Mouse (Mus musculus) kidney, postnatal 0 days (tissue): ENCODE measurements at regions not wholly inside any gene's neighbourhood (a gene's known extent, or its start where the extent isn't known, plus 50 kb on each side); places are given as distances from the start of the nearest gene placed in this dataset.

Experiments used
- ATAC-seq: fragments of 200-750 bp; cut with Nextera tagmentation; replicated peaks from 2 replicates; pipeline ENCODE4 v1.8.0; 2017; ENCODE audit warnings: low read depth, moderate number of reproducible peaks, moderate TSS enrichment, moderate library complexity; ENCODE audit not compliant: low FRiP score
- DNase-seq: peaks from one replicate; pipeline ENCODE4 v3.0.0-alpha.2; 2016; ENCODE audit warnings: low spot score
- H3K27ac ChIP-seq: fragments of 300-500 bp; sonication (generic); 2 replicates; pipeline ENCODE4 v1.5.1; 2014; ENCODE audit warnings: mild to moderate bottlenecking
- H3K27me3 ChIP-seq: fragments of 300-500 bp; sonication (generic); 2 replicates; pipeline ENCODE4 v1.6.1; 2014; ENCODE audit warnings: low read length, mixed read lengths; ENCODE audit not compliant: insufficient read depth
- H3K36me3 ChIP-seq: fragments of 300-500 bp; sonication (generic); 2 replicates; pipeline ENCODE4 v1.6.1; 2014; ENCODE audit warnings: low read length, mixed read lengths; ENCODE audit not compliant: insufficient read depth
- H3K4me1 ChIP-seq: fragments of 300-500 bp; sonication (generic); replicated peaks from 2 replicates; pipeline ENCODE4 v1.6.1; 2014; ENCODE audit warnings: antibody characterized with exemption, low read length, mixed read lengths; ENCODE audit not compliant: insufficient read depth
- H3K4me2 ChIP-seq: fragments of 300-500 bp; sonication (generic); 2 replicates; pipeline ENCODE4 v1.6.1; 2014; ENCODE audit warnings: mild to moderate bottlenecking, low read length, moderate library complexity, mixed read lengths
- H3K4me3 ChIP-seq: fragments of 300-500 bp; sonication (generic); replicated peaks from 2 replicates; pipeline ENCODE4 v1.5.1; 2014; ENCODE audit warnings: low read depth, low read length
- H3K9ac ChIP-seq: fragments of 300-500 bp; sonication (generic); 2 replicates; pipeline ENCODE4 v1.6.1; 2014; ENCODE audit warnings: low read depth, low read length
- H3K9me3 ChIP-seq: fragments of 300-500 bp; sonication (generic); replicated peaks from 2 replicates; pipeline ENCODE4 v1.6.1; 2016; ENCODE audit warnings: low read length, inconsistent platforms, mixed read lengths
- CTCF ChIP-seq: IDR thresholded peaks from 2 replicates; pipeline ENCODE4 v1.5.1; 2016; ENCODE audit warnings: antibody characterized with exemption, low read depth, mild to moderate bottlenecking, moderate library complexity
- WGBS: fragments of 180-500 bp; shearing (Covaris S2); extraction: QIAGEN DNeasy Blood & Tissue Kit; methylation state at CpG from one replicate; pipeline ENCODE4 v1.1.7; 2014; 5-methylcytosine and 5-hydroxymethylcytosine counted together

GRCm38 (mm10) chr3:66685136-66685535, 296.1 kb upstream of the Rsrc1 start:
- no peak overlapping the region for H3K4me3 ChIP-seq

GRCm38 (mm10) chr3:66687126-66687525, 294.1 kb upstream of the Rsrc1 start:
- Histone ChIP-seq H3K9ac (no peak overlapping the region), H3K4me2 (no peak overlapping the region), H3K4me1 (no peaks in the 10 kb centered on the region), H3K36me3 (no peaks in the 10 kb centered on the region), H3K27me3 (no peaks in the 10 kb centered on the region), H3K4me3 (no peak overlapping the region), H3K9me3 (no peaks in the 10 kb centered on the region), H3K27ac (no peak overlapping the region)
- TF ChIP-seq CTCF, result no peak
- 95% methylated on average over 1 of the region's 1 CpGs for WGBS
- DNase-seq, result no peak
- ATAC-seq, result no peak

More at GRCm38 (mm10) chr3:66685136-66685535, 296.1 kb upstream of the Rsrc1 start:
- no peaks in the 10 kb centered on the region for H3K36me3 ChIP-seq
- no peak for TF ChIP-seq CTCF
- no peaks in the 10 kb centered on the region for H3K9me3 ChIP-seq
- ATAC-seq, result no peak
- no peak overlapping the region for H3K27ac ChIP-seq
- H3K27me3 ChIP-seq, result no peaks in the 10 kb centered on the region
- DNase-seq, result no peak
- no peak overlapping the region for H3K9ac ChIP-seq
- no peak overlapping the region for H3K4me2 ChIP-seq
- WGBS, result 77% methylated on average over 12 of the region's 12 CpGs
- H3K4me1 ChIP-seq, result no peaks in the 10 kb centered on the region

GRCm38 (mm10) chr3:66690906-66691522, 290.2 kb upstream of the Rsrc1 start:
- WGBS, result 78% methylated on average over 10 of the region's 10 CpGs
- TF ChIP-seq CTCF, result no peak
- Histone ChIP-seq H3K36me3 (no peaks in the 10 kb centered on the region), H3K4me3 (no peak overlapping the region), H3K27me3 (no peaks in the 10 kb centered on the region), H3K9ac (no peak overlapping the region), H3K27ac (no peak overlapping the region), H3K4me2 (no peak overlapping the region), H3K4me1 (no peaks in the 10 kb centered on the region), H3K9me3 (no peaks in the 10 kb centered on the region)
- DNase-seq, result no peak
- ATAC-seq, result no peak

GRCm38 (mm10) chr3:66695125-66695524, 286.1 kb upstream of the Rsrc1 start:
- Histone ChIP-seq H3K4me2 (no peak overlapping the region), H3K36me3 (no peaks in the 10 kb centered on the region), H3K27ac (no peak overlapping the region), H3K27me3 (no peaks in the 10 kb centered on the region), H3K4me3 (no peak overlapping the region), H3K4me1 (no peaks in the 10 kb centered on the region), H3K9me3 (no peaks in the 10 kb centered on the region), H3K9ac (no peak overlapping the region)
- DNase-seq (no peak), ATAC-seq (no peak)
- WGBS, result 92% methylated on average over 2 of the region's 2 CpGs
- TF ChIP-seq CTCF, result no peak

DNA sequence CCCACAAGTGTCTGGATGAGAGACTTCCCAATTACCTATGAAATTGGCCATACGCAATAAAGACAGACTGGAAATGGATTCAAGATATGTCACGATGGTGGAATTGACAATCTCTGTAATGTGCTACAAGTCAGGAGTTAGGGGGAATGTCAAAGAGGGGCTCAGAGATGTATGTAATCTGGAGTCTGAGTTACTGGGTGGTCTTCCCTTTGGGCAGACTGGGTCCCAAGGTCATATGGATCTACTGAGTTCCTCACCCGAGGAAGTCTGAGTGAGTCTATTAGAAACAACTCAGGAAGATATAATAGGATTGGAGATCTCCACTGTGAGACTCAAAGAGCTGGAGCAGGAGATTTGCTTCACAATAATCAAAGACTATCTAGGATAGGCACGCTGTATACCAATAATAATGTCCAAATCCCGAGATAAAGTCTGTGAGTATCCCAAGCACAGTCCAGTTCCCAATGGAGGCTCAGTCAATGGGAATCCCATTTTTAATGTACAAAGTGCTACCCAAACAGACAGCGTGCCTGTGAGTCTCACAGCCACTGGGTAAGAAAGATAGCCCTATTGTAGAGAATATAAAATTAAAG, 285.4 kb upstream of the Rsrc1 start:
- Histone ChIP-seq H3K9ac (no peak overlapping the region), H3K27me3 (no peaks in the 10 kb centered on the region), H3K9me3 (no peaks in the 10 kb centered on the region), H3K4me3 (no peak overlapping the region), H3K27ac (no peak overlapping the region), H3K4me2 (no peak overlapping the region), H3K4me1 (no peaks in the 10 kb centered on the region), H3K36me3 (no peaks in the 10 kb centered on the region)
- TF ChIP-seq CTCF, result no peak
- 93% methylated on average over 6 of the region's 6 CpGs for WGBS
- ATAC-seq (no peak), DNase-seq (no peak)

DNA sequence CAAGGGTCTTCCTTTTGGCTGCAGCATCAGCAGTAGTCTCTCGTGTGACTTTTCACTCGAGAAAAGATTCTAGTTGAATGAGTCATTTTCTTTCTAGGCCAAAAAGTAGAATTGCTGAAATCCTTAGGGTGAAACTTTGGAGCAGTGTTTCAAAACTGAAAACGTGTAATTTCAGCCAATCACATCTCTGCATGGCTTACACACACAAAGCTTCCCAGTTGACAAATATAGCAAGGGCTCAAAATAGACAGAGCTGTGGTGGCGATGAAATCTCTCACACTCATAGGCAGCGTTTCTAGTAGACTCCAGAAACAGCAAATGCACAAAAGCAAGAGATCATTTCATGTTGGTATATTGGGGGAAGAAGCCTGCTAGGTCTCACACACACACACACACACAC, 283.1 kb upstream of the Rsrc1 start:
- no peak overlapping the region for H3K9ac ChIP-seq
- H3K27ac ChIP-seq, result no peak overlapping the region
- no peaks in the 10 kb centered on the region for H3K36me3 ChIP-seq
- TF ChIP-seq CTCF, result no peak
- no peaks in the 10 kb centered on the region for H3K4me1 ChIP-seq
- H3K9me3 ChIP-seq, result no peaks in the 10 kb centered on the region
- no peaks in the 10 kb centered on the region for H3K27me3 ChIP-seq
- no peak for DNase-seq
- no peak overlapping the region for H3K4me3 ChIP-seq
- no peak for ATAC-seq
- WGBS, result 79% methylated on average over 5 of the region's 5 CpGs
- H3K4me2 ChIP-seq, result no peak overlapping the region

DNA sequence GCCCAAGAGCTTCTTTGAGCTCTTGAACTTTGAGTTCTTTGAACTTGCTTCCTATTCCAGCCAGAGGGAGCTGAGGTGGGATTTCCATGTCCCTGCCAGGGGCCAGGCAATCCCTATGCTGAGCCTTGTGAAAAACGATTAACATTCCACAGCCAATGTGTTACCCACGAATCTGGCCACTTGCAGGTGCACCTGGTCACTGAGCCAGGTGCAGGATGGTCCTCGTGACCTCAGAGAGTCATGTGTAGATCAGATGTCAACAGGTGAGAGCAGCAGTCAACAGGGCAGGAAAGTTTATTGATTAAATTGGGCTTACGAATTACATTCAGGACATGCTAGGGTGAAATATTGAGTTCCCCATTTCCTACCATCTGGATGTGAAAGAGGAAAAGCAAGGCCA, 275.4 kb upstream of the Rsrc1 start:
- Histone ChIP-seq H3K27me3 (no peaks in the 10 kb centered on the region), H3K4me1 (no peaks in the 10 kb centered on the region), H3K36me3 (no peaks in the 10 kb centered on the region), H3K27ac (no peak overlapping the region), H3K4me3 (no peak overlapping the region), H3K9me3 (no peaks in the 10 kb centered on the region), H3K4me2 (no peak overlapping the region), H3K9ac (no peak overlapping the region)
- DNase-seq (no peak), ATAC-seq (no peak)
- 76% methylated on average over 4 of the region's 4 CpGs for WGBS
- TF ChIP-seq CTCF, result no peak
